Comparison of ENCODE assay signal across 9 mouse cellular contexts in genomic region chr14:28057159-28057884, GRCm38 (mm10).
DNase-seq lines count a peak whose midpoint lies in the region; ATAC-seq and TF ChIP-seq lines count a peak whose summit lies in the region.
"Had no signal": no experiment of that assay in that cellular context is flagged by ENCODE, and none has a peak within 500 bp of the region (broad histone marks: within the 10 kb centered on the region; RNA-seq: fewer than 3 reads in every experiment).

No protein-coding gene starts in this region.

- TF ChIP-seq CTCF in stomach, postnatal 0 days (IDR thresholded peaks at IDR 0.05; ENCODE audit: low read depth): no peak

- no peak for ATAC-seq in stomach, postnatal 0 days (ENCODE audit: low FRiP score, low TSS enrichment)
- ATAC-seq in CD4-positive, CD25-positive, alpha-beta regulatory T cell, adult 4 months: no peak

- H3K4me3 ChIP-seq in stomach, postnatal 0 days (ENCODE audit: low read depth, low read length): no peak overlapping the region

- DNase-seq in embryo, embryonic 9.5 days (ENCODE audit: extremely low spot score): peak; percentile 15
- no peak for DNase-seq in embryo, embryonic 10 days (ENCODE audit: low spot score)
- DNase-seq in ovary, postnatal 14 days (ENCODE audit: low spot score): peak; percentile 8
- DNase-seq in ovary, postnatal 36 days (ENCODE audit: low spot score): no peak
- peak; percentile 71 for DNase-seq in lung, postnatal 36 days
- DNase-seq in stomach, postnatal 0 days (ENCODE audit: low spot score): no peak
- no peak for DNase-seq in left cerebral cortex, postnatal 36 days (ENCODE audit: low spot score in 2 of 2)

- no peaks in the 10 kb centered on the region for H3K27me3 ChIP-seq in stomach, postnatal 0 days (ENCODE audit: control insufficient read depth, insufficient read depth, low read length)

- no peaks in the 10 kb centered on the region for H3K9me3 ChIP-seq in stomach, postnatal 0 days (ENCODE audit: control insufficient read depth, low read length)

- H3K4me1 ChIP-seq in stomach, postnatal 0 days (replicated peaks; ENCODE audit: control insufficient read depth, insufficient read depth): no peaks in the 10 kb centered on the region

- intact Hi-C loops in left cerebral cortex, postnatal 36 days (cut with DNase I): no loop called here

- H3K9ac ChIP-seq in stomach, postnatal 0 days (ENCODE audit: low read length): no peak overlapping the region
- H3K9ac ChIP-seq: liver, embryonic 14.5 days had no signal

- H3K36me3 ChIP-seq in stomach, postnatal 0 days (ENCODE audit: control insufficient read depth, insufficient read depth, low read length): no peaks in the 10 kb centered on the region

- 0 out of 2 replicates have a peak overlapping the region, but pooled peaks have one; percentile 20 for H3K4me2 ChIP-seq in stomach, postnatal 0 days (replicated peaks; ENCODE audit: low read depth)

- H3K27ac ChIP-seq in stomach, postnatal 0 days (replicated peaks): no peak overlapping the region
- H3K27ac ChIP-seq: liver, embryonic 14.5 days had no signal

- WGBS in stomach, postnatal 0 days: 63% methylated on average over 11 of the region's 11 CpGs

- TF ChIP-seq EP300 in stomach, postnatal 0 days (optimal IDR thresholded peaks at IDR 0.05): no peak

Comparison
In these comparisons a context has a peak if more than half of its experiments do, and no peak if none do; other contexts are left out.
1. DNase-seq: peak in embryo, embryonic 9.5 days (single experiment), ovary, postnatal 14 days (single experiment) and lung, postnatal 36 days (single experiment); none in embryo, embryonic 10 days (single experiment), ovary, postnatal 36 days (single experiment), stomach, postnatal 0 days (single experiment) and left cerebral cortex, postnatal 36 days (0 of 2).